Mouse (Mus musculus): Measurements from ENCODE around the gene Ipo8. TPM values are rescaled to one million over a fixed set of nuclear protein-coding genes. Genes with fewer than 3 reads are reported as not detected.

Ipo8 gene
- 10 to 100 TPM; 17.3 to 18.5 TPM for total RNA-seq (2023)

GRCm38 (mm10) chr6:148830748-148831727, at the start of gene Ipo8:
TSS of gene Ipo8 (minus strand) at chr6:148831467.

Other genes with a start within 250 kb of the Ipo8 start
- 1 to 10 TPM; 2.3 to 3.9 TPM for gene Caprin2, start 64.8 kb upstream of the Ipo8 start, total RNA-seq (2023)
- gene Sinhcaf, start 115.0 kb upstream of the Ipo8 start, total RNA-seq (2023): 10 to 100 TPM; 12.3 to 14.6 TPM